Mouse (Mus musculus): Measurements from ENCODE around the gene Ctso. TPM values are rescaled to one million over a fixed set of nuclear protein-coding genes. Genes with fewer than 3 reads are reported as not detected.

The Ctso gene
- polyA plus RNA-seq, 1 experiment from 2014 or later, result 19.6 TPM

- Histone ChIP-seq H3K4me2 (replicated peaks; ENCODE audit: low read depth, low read length) (no peak overlapping the region), H3K9ac (replicated peaks; ENCODE audit: low read depth, low read length) (no peak overlapping the region), H3K9me3 (ENCODE audit: control insufficient read depth, low read depth, low read length) (no peaks in the 10 kb centered on the region), H3K27ac (ENCODE audit: low read length) (no peak overlapping the region), H3K36me3 (ENCODE audit: control insufficient read depth, insufficient read depth, low read length) (no peaks in the 10 kb centered on the region), H3K4me1 (ENCODE audit: control insufficient read depth, insufficient read depth, low read length) (no peaks in the 10 kb centered on the region), H3K4me3 (ENCODE audit: low read depth, low read length) (no peak overlapping the region), H3K27me3 (ENCODE audit: control insufficient read depth, insufficient read depth, low read length) (no peaks in the 10 kb centered on the region)
- ATAC-seq (ENCODE audit: insufficient number of reproducible peaks, insufficient read depth, low FRiP score, low read depth), result no peak
- WGBS, result 39% methylated on average over 4 of the region's 4 CpGs
Measured at GRCm38 (mm10) chr3:81975607-81976006, 43.2 kb downstream of the Ctso start.

GRCm38 (mm10) chr3:81976102-81976501 is 43.7 kb downstream of the Ctso start, which contains the start of gene Tdo2:
Gene Tdo2 (minus strand): TSS chr3:81976202.
- no peaks in the 10 kb centered on the region for H3K36me3 ChIP-seq (ENCODE audit: control insufficient read depth, insufficient read depth, low read length)
- no peaks in the 10 kb centered on the region for H3K27me3 ChIP-seq (ENCODE audit: control insufficient read depth, insufficient read depth, low read length)
- H3K9ac ChIP-seq (replicated peaks; ENCODE audit: low read depth, low read length), result no peak within 1 kb of the TSS
- H3K4me3 ChIP-seq (ENCODE audit: low read depth, low read length), result no peak within 1 kb of the TSS
- no peak for ATAC-seq (ENCODE audit: insufficient number of reproducible peaks, insufficient read depth, low FRiP score, low read depth)
- no peaks in the 10 kb centered on the region for H3K4me1 ChIP-seq (ENCODE audit: control insufficient read depth, insufficient read depth, low read length)
- no peak within 1 kb of the TSS for H3K4me2 ChIP-seq (replicated peaks; ENCODE audit: low read depth, low read length)
- H3K27ac ChIP-seq (ENCODE audit: low read length), result no peak within 1 kb of the TSS
- H3K9me3 ChIP-seq (ENCODE audit: control insufficient read depth, low read depth, low read length), result no peaks in the 10 kb centered on the region

DNA sequence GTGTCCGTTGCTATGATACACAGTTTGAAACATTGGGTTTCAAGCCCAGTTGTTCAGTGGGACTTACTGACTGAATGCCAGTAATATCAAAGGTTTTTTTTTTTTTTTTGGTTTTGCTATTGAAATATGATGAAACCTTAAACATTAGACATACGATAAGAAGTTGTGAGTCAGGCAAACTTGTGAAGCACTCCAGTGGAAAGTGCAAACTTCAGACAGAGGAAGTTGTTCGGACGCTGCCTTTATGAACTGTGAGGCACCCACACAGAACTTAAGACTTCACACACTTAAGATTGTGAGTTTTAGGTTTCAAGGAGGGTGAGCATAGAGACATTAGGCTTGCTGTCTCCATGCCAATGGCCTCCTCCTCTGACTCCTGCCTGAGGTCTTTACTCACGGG is 49.2 kb downstream of the Ctso start:
- Histone ChIP-seq H3K9ac (replicated peaks; ENCODE audit: low read depth, low read length) (no peak overlapping the region), H3K4me1 (ENCODE audit: control insufficient read depth, insufficient read depth, low read length) (0 out of 2 replicates have a peak, but pooled peaks cover 3% of the 10 kb centered on the region), H3K4me2 (replicated peaks; ENCODE audit: low read depth, low read length) (no peak overlapping the region), H3K9me3 (ENCODE audit: control insufficient read depth, low read depth, low read length) (no peaks in the 10 kb centered on the region), H3K27me3 (ENCODE audit: control insufficient read depth, insufficient read depth, low read length) (no peaks in the 10 kb centered on the region), H3K4me3 (ENCODE audit: low read depth, low read length) (no peak overlapping the region), H3K27ac (ENCODE audit: low read length) (no peak overlapping the region), H3K36me3 (ENCODE audit: control insufficient read depth, insufficient read depth, low read length) (no peaks in the 10 kb centered on the region)
- no peak for ATAC-seq (ENCODE audit: insufficient number of reproducible peaks, insufficient read depth, low FRiP score, low read depth)
- 80% methylated on average over 5 of the region's 5 CpGs for WGBS

DNA sequence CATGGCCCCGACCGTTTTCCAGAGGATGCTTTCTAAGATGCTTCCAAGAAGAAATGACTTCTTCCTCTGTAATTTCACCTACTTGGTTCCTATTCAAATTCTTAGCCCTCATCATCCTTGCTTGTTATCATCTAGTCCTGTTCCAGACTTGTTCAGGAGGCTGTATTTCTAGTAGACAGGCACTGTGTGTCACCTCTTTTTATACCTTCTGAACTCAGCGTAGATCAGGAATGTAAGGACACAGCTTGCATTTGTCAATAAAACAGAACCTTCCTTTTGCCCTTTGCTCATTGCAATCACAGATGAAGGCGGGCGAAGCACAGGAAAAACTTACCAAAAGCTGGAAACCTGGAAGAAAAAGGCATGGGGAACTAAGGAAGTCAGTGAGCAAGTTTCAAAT is 49.6 kb downstream of the Ctso start, which contains the start of gene Asic5:
Asic5 (plus strand) TSS at position 301 of the 400 bp plus-strand sequence.
- 75% methylated on average over 5 of the region's 5 CpGs for WGBS
- no peak for ATAC-seq (ENCODE audit: insufficient number of reproducible peaks, insufficient read depth, low FRiP score, low read depth)
- no peaks in the 10 kb centered on the region for H3K9me3 ChIP-seq (ENCODE audit: control insufficient read depth, low read depth, low read length)
- H3K27me3 ChIP-seq (ENCODE audit: control insufficient read depth, insufficient read depth, low read length), result no peaks in the 10 kb centered on the region
- H3K9ac ChIP-seq (replicated peaks; ENCODE audit: low read depth, low read length), result no peak within 1 kb of the TSS
- H3K4me2 ChIP-seq (replicated peaks; ENCODE audit: low read depth, low read length), result no peak within 1 kb of the TSS
- H3K4me3 ChIP-seq (ENCODE audit: low read depth, low read length), result no peak within 1 kb of the TSS
- H3K4me1 ChIP-seq (ENCODE audit: control insufficient read depth, insufficient read depth, low read length), result 0 out of 2 replicates have a peak, but pooled peaks cover 3% of the 10 kb centered on the region
- no peak within 1 kb of the TSS for H3K27ac ChIP-seq (ENCODE audit: low read length)
- no peaks in the 10 kb centered on the region for H3K36me3 ChIP-seq (ENCODE audit: control insufficient read depth, insufficient read depth, low read length)

DNA sequence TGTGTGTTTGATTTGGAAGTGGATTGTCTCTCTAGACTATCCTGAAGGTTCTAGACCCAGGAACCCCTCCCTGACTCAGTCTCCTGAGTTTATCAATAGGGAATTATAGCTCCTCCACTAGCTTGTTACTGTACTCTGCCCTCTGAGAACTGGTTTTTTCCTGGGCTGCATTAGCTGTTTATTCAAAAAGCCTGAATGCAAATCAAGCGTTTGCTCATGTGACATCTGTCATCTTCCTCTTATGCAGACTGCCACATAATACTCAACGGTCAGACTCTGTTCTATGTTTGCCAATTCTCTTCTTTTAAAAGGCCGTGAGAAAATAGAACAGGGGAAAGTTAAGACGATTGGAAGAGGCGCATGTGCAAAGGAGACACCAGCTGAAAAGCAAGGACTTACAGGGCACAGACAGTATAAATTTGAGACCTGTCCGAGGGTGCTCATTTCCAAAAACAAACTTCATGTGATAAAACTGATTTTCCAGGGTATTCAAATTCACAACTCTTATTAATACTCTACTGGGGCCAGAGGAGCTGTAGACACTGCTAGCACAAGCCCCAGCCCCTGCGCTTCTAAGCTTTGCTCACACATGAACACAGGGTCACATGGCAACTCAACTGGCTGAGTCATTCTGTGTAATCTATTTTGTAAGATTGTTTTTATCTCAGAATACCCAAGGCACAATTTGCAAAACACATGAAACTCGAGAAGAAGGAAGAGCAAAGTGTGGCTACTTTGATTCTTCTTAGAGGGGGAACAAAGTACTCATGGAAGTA is 50.9 kb downstream of the Ctso start:
- no peaks in the 10 kb centered on the region for H3K9me3 ChIP-seq (ENCODE audit: control insufficient read depth, low read depth, low read length)
- no peaks in the 10 kb centered on the region for H3K27me3 ChIP-seq (ENCODE audit: control insufficient read depth, insufficient read depth, low read length)
- 72% methylated on average over 8 of the region's 8 CpGs for WGBS
- H3K4me3 ChIP-seq (ENCODE audit: low read depth, low read length), result no peak overlapping the region
- no peak overlapping the region for H3K27ac ChIP-seq (ENCODE audit: low read length)
- no peak overlapping the region for H3K9ac ChIP-seq (replicated peaks; ENCODE audit: low read depth, low read length)
- 0 out of 2 replicates have a peak, but pooled peaks cover 3% of the 10 kb centered on the region for H3K4me1 ChIP-seq (ENCODE audit: control insufficient read depth, insufficient read depth, low read length)
- no peaks in the 10 kb centered on the region for H3K36me3 ChIP-seq (ENCODE audit: control insufficient read depth, insufficient read depth, low read length)
- ATAC-seq (ENCODE audit: insufficient number of reproducible peaks, insufficient read depth, low FRiP score, low read depth), result no peak
- no peak overlapping the region for H3K4me2 ChIP-seq (replicated peaks; ENCODE audit: low read depth, low read length)

DNA sequence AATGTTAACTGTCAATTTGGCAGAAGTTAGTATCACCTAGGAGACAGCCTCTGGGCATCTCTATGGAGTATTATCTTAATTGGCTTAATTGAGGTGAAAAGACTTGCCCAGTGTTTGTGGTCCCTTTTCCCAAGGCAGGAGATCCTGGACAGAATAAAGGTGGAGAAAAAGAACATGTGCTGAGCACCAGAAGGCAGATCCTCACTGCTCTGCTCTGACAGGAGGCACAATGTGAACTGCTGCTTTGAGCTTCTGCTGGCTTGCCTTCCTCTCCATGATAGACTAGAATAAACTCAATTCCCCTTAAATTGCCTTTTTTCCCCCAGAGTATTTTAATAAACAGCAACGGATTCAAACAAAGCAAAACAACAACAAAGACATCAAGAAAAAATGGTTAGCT is 52.7 kb downstream of the Ctso start:
- peaks cover 8% of the 10 kb centered on the region; the same call in 1 of the 2 replicates for H3K4me1 ChIP-seq (ENCODE audit: control insufficient read depth, insufficient read depth, low read length)
- no peak overlapping the region for H3K9ac ChIP-seq (replicated peaks; ENCODE audit: low read depth, low read length)
- no peaks in the 10 kb centered on the region for H3K9me3 ChIP-seq (ENCODE audit: control insufficient read depth, low read depth, low read length)
- H3K4me3 ChIP-seq (ENCODE audit: low read depth, low read length), result no peak overlapping the region
- H3K27ac ChIP-seq (ENCODE audit: low read length), result no peak overlapping the region
- H3K27me3 ChIP-seq (ENCODE audit: control insufficient read depth, insufficient read depth, low read length), result no peaks in the 10 kb centered on the region
- no peak overlapping the region for H3K4me2 ChIP-seq (replicated peaks; ENCODE audit: low read depth, low read length)
- H3K36me3 ChIP-seq (ENCODE audit: control insufficient read depth, insufficient read depth, low read length), result no peaks in the 10 kb centered on the region
- ATAC-seq (ENCODE audit: insufficient number of reproducible peaks, insufficient read depth, low FRiP score, low read depth), result no peak
- WGBS, result 74% methylated on average over 1 of the region's 1 CpGs

DNA sequence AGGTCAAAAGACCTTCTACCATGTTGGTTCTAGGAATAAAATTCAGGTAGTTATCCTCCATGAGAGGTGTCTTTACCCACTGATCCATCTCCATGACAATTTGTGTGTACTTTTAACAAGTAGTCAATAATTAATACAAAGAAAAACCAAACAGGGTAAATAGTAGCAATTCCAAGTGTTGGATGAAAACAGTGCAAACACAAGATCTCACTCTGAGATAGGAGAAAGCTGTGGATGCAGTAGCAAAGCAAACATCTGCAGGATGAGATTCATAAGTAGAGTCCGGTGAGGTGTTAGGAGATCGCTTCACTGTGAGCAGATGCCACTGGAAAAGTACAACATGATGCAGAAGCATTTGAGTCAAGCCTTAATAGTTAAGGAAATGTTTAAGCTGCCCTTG is 53.7 kb downstream of the Ctso start:
- no peak overlapping the region for H3K9ac ChIP-seq (replicated peaks; ENCODE audit: low read depth, low read length)
- H3K36me3 ChIP-seq (ENCODE audit: control insufficient read depth, insufficient read depth, low read length), result no peaks in the 10 kb centered on the region
- H3K4me2 ChIP-seq (replicated peaks; ENCODE audit: low read depth, low read length), result no peak overlapping the region
- no peaks in the 10 kb centered on the region for H3K9me3 ChIP-seq (ENCODE audit: control insufficient read depth, low read depth, low read length)
- peaks cover 8% of the 10 kb centered on the region; the same call in 1 of the 2 replicates for H3K4me1 ChIP-seq (ENCODE audit: control insufficient read depth, insufficient read depth, low read length)
- ATAC-seq (ENCODE audit: insufficient number of reproducible peaks, insufficient read depth, low FRiP score, low read depth), result no peak
- H3K4me3 ChIP-seq (ENCODE audit: low read depth, low read length), result no peak overlapping the region
- whole genome bisulfite sequencing, result 84% methylated on average over 2 of the region's 2 CpGs
- H3K27ac ChIP-seq (ENCODE audit: low read length), result no peak overlapping the region
- no peaks in the 10 kb centered on the region for H3K27me3 ChIP-seq (ENCODE audit: control insufficient read depth, insufficient read depth, low read length)

DNA sequence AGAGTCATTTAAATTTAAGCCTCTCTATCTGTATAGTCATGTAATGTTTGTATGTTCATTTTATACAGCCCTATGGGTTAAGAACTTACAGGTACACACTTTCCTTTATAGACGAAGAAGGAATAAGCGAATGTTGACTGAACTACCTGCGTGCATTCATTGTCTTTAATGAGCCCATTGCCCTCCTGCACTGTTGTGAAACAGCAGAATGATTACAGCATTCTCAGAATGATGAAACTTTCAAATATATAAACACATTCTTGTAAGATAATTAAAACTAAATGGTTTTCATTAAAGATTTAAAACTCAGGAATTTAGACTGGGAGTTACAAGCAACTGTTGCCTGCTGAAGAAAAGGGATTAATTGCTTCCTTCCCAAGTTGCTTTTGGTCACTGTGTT is 55.2 kb downstream of the Ctso start:
- H3K36me3 ChIP-seq (ENCODE audit: control insufficient read depth, insufficient read depth, low read length), result no peaks in the 10 kb centered on the region
- ATAC-seq (ENCODE audit: insufficient number of reproducible peaks, insufficient read depth, low FRiP score, low read depth), result no peak
- WGBS, result 93% methylated on average over 3 of the region's 3 CpGs
- H3K9me3 ChIP-seq (ENCODE audit: control insufficient read depth, low read depth, low read length), result no peaks in the 10 kb centered on the region
- H3K27me3 ChIP-seq (ENCODE audit: control insufficient read depth, insufficient read depth, low read length), result no peaks in the 10 kb centered on the region
- peaks cover 5% of the 10 kb centered on the region; the same call in 1 of the 2 replicates for H3K4me1 ChIP-seq (ENCODE audit: control insufficient read depth, insufficient read depth, low read length)
- H3K4me2 ChIP-seq (replicated peaks; ENCODE audit: low read depth, low read length), result no peak overlapping the region
- H3K9ac ChIP-seq (replicated peaks; ENCODE audit: low read depth, low read length), result no peak overlapping the region
- no peak overlapping the region for H3K4me3 ChIP-seq (ENCODE audit: low read depth, low read length)
- no peak overlapping the region for H3K27ac ChIP-seq (ENCODE audit: low read length)

Data from stomach, embryonic 14.5 days (tissue).